Mouse (Mus musculus) C3H10T1/2 (cell line): Measurements from ENCODE around the gene Sorl1. TPM values are rescaled to one million over a fixed set of nuclear protein-coding genes. Genes with fewer than 3 reads are reported as not detected.

Experiments
- polyA plus RNA-seq, 2 experiments: library from polyadenylated mRNA; unstranded; fragments of >200 nt; fragmentation: generic; extraction: Trizol; gene quantifications; one replicate each; pipeline ENCODE4 v1.2.1; 2012; ENCODE audit warnings: missing spikeins in 2 of 2

The Sorl1 gene
- under 1 TPM; 0.01 to 0.07 TPM for polyA plus RNA-seq

DNA sequence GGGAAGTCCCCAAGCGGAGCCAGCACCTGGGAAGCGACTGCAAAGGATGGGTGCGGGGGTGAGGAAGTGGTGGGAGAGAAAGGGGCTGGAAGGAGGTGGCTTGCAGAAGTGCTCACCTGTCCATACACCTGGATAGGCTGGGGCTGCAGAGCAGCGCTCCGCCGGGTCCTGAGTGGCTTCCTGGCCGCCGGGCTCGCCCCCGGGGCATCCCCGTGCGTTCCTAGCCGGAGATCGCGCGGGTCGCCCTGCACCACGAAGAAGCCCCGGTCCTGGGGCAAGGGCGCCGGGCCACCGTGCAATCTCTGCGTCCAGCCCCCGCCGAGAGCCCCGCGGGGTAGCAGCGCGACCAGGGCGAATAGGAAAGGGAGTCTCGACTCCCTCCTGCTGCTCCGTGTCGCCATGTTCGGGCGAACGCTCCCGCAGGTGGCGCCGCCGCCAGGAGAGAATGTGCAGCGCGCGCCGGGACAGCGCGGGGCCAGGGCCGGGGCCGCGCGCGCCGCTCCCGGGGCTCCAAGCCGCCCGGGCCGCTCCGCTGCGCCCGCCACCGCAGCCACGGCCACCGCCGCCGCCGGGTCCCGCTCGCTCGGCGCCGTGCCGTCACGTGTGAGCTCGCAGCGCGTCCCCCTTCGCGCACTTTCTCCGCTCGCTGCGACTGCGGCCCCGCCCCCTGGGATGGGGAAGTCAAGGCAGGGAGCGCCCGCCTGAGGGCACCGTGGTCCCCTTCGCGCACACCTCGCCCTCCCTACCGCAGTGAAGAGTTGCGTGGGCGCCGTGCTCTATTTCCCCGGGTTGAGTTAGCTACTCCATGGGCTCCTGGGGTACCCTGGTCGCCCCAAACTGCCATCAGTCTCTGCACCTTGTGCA, at the start of gene Sorl1:
TSS of gene Sorl1 (minus strand) at position 585 of the 864 bp plus-strand sequence.

Other genes starting within 250 kb of the Sorl1 start
- 1 to 10 TPM; 2.0 to 8.8 TPM for gene Sc5d, start 140.0 kb upstream of the Sorl1 start, polyA plus RNA-seq